9 mouse cellular contexts compared by ENCODE assay signal in genomic region chr10:62987341-62987740, GRCm38 (mm10). TPM values are rescaled to one million over a fixed set of nuclear protein-coding genes. Genes with fewer than 3 reads are reported as not detected.
DNase-seq lines count a peak whose midpoint lies in the region; ATAC-seq and TF ChIP-seq lines count a peak whose summit lies in the region.
"Had no signal": no experiment of that assay in that cellular context is flagged by ENCODE, and none has a peak within 500 bp of the region (broad histone marks: within the 10 kb centered on the region; RNA-seq: fewer than 3 reads in every experiment).

No protein-coding gene starts in this region.

- ATAC-seq in hindbrain, postnatal 0 days: peak; percentile 58
- no peak for ATAC-seq in hindbrain, embryonic 14.5 days (ENCODE audit: low FRiP score)
- 0 out of 2 replicates have a peak, but pooled peaks have one; percentile 19 for ATAC-seq in embryonic facial prominence, embryonic 15.5 days (ENCODE audit: insufficient number of reproducible peaks, low FRiP score, low TSS enrichment, low read depth)
- ATAC-seq in stomach, postnatal 0 days (ENCODE audit: low FRiP score, low TSS enrichment): no peak
- no peak for ATAC-seq in activated CD4-positive, CD25-positive, alpha-beta regulatory T cell, adult 4 months

- WGBS in hindbrain, postnatal 0 days: 18% methylated on average over 3 of the region's 3 CpGs
- WGBS in hindbrain, embryonic 14.5 days: 26% methylated on average over 3 of the region's 3 CpGs
- WGBS in embryonic facial prominence, embryonic 15.5 days: 27% methylated on average over 3 of the region's 3 CpGs
- WGBS in stomach, postnatal 0 days: 26% methylated on average over 3 of the region's 3 CpGs

- H3K9me3 ChIP-seq in hindbrain, postnatal 0 days (ENCODE audit: low read length): no peaks in the 10 kb centered on the region
- no peaks in the 10 kb centered on the region for H3K9me3 ChIP-seq in hindbrain, embryonic 14.5 days (ENCODE audit: control insufficient read depth, low read length)
- H3K9me3 ChIP-seq in embryonic facial prominence, embryonic 15.5 days (replicated peaks): no peaks in the 10 kb centered on the region
- no peaks in the 10 kb centered on the region for H3K9me3 ChIP-seq in stomach, postnatal 0 days (ENCODE audit: control insufficient read depth, low read length)
- H3K9me3 ChIP-seq: heart, embryonic 13.5 days had no signal

- H3K4me1 ChIP-seq in hindbrain, postnatal 0 days (ENCODE audit: insufficient read depth, low read length): no peaks in the 10 kb centered on the region
- H3K4me1 ChIP-seq in hindbrain, embryonic 14.5 days (replicated peaks; ENCODE audit: control insufficient read depth, insufficient read depth, low read length): no peaks in the 10 kb centered on the region
- H3K4me1 ChIP-seq in embryonic facial prominence, embryonic 15.5 days: no peaks in the 10 kb centered on the region
- H3K4me1 ChIP-seq in stomach, postnatal 0 days (replicated peaks; ENCODE audit: control insufficient read depth, insufficient read depth): no peaks in the 10 kb centered on the region

- H3K4me2 ChIP-seq in hindbrain, postnatal 0 days (ENCODE audit: low read depth, low read length): no peak overlapping the region
- no peak overlapping the region for H3K4me2 ChIP-seq in hindbrain, embryonic 14.5 days (replicated peaks)
- H3K4me2 ChIP-seq in embryonic facial prominence, embryonic 15.5 days (replicated peaks): no peak overlapping the region
- no peak overlapping the region for H3K4me2 ChIP-seq in stomach, postnatal 0 days (replicated peaks; ENCODE audit: low read depth)
- H3K4me2 ChIP-seq: heart, embryonic 13.5 days had no signal

- TF ChIP-seq CTCF in hindbrain, postnatal 0 days (IDR thresholded peaks at IDR 0.05; ENCODE audit: low read depth): peak; percentile 77
- TF ChIP-seq CTCF in stomach, postnatal 0 days (IDR thresholded peaks at IDR 0.05; ENCODE audit: low read depth): peak; percentile 70

- H3K36me3 ChIP-seq in hindbrain, postnatal 0 days (ENCODE audit: insufficient read depth, low read length): peaks cover 41% of the 10 kb centered on the region
- H3K36me3 ChIP-seq in hindbrain, embryonic 14.5 days (replicated peaks; ENCODE audit: control insufficient read depth, insufficient read depth): peaks cover 86% of the 10 kb centered on the region
- H3K36me3 ChIP-seq in embryonic facial prominence, embryonic 15.5 days: peaks cover 73% of the 10 kb centered on the region
- peaks cover 21% of the 10 kb centered on the region for H3K36me3 ChIP-seq in stomach, postnatal 0 days (ENCODE audit: control insufficient read depth, insufficient read depth, low read length)

- no peak overlapping the region for H3K4me3 ChIP-seq in hindbrain, postnatal 0 days (ENCODE audit: low read length)
- no peak overlapping the region for H3K4me3 ChIP-seq in hindbrain, embryonic 14.5 days (replicated peaks; ENCODE audit: low read length)
- H3K4me3 ChIP-seq in embryonic facial prominence, embryonic 15.5 days (replicated peaks): no peak overlapping the region
- no peak overlapping the region for H3K4me3 ChIP-seq in stomach, postnatal 0 days (ENCODE audit: low read depth, low read length)
- H3K4me3 ChIP-seq: heart, embryonic 13.5 days; myocyte had no signal

- H3K27me3 ChIP-seq in hindbrain, postnatal 0 days (ENCODE audit: insufficient read depth, low read length): no peaks in the 10 kb centered on the region
- H3K27me3 ChIP-seq in hindbrain, embryonic 14.5 days (ENCODE audit: control insufficient read depth, insufficient read depth, low read length): no peaks in the 10 kb centered on the region
- no peaks in the 10 kb centered on the region for H3K27me3 ChIP-seq in embryonic facial prominence, embryonic 15.5 days
- no peaks in the 10 kb centered on the region for H3K27me3 ChIP-seq in stomach, postnatal 0 days (ENCODE audit: control insufficient read depth, insufficient read depth, low read length)
- H3K27me3 ChIP-seq: heart, embryonic 13.5 days had no signal

- TF ChIP-seq EP300 in stomach, postnatal 0 days (optimal IDR thresholded peaks at IDR 0.05): no peak

- peak; percentile 68 for DNase-seq in hindbrain, postnatal 0 days (ENCODE audit: low spot score)
- no peak for DNase-seq in hindbrain, embryonic 14.5 days (ENCODE audit: low spot score)
- peak; percentile 70 for DNase-seq in A20 (ENCODE audit: low read depth, low spot score)
- peak; percentile 84 for DNase-seq in ES-CJ7 (ENCODE audit: low read depth, low spot score)
- DNase-seq in stomach, postnatal 0 days (ENCODE audit: low spot score): peak; percentile 33

- no peak overlapping the region for H3K27ac ChIP-seq in hindbrain, postnatal 0 days
- no peak overlapping the region for H3K27ac ChIP-seq in hindbrain, embryonic 14.5 days
- no peak overlapping the region for H3K27ac ChIP-seq in embryonic facial prominence, embryonic 15.5 days (replicated peaks)
- H3K27ac ChIP-seq in stomach, postnatal 0 days (replicated peaks): no peak overlapping the region
- H3K27ac ChIP-seq: heart, embryonic 13.5 days had no signal

- no peak overlapping the region for H3K9ac ChIP-seq in hindbrain, postnatal 0 days (replicated peaks; ENCODE audit: low read length)
- no peak overlapping the region for H3K9ac ChIP-seq in hindbrain, embryonic 14.5 days
- H3K9ac ChIP-seq in embryonic facial prominence, embryonic 15.5 days: no peak overlapping the region
- H3K9ac ChIP-seq in stomach, postnatal 0 days (ENCODE audit: low read length): no peak overlapping the region
- H3K9ac ChIP-seq: heart, embryonic 13.5 days had no signal

RNA-seq across cellular contexts. Expression of gene Rufy2, which starts 7.3 kb away (rescaled TPM):
- 25.3 and 25.5 TPM in 2 replicates for total RNA-seq in hindbrain, postnatal 0 days (2014; rRNA removed)
- polyA plus RNA-seq in hindbrain, postnatal 0 days (2015; fragmentation: Nextera tagmentation; extraction: Ambion mirVana): 57.2 and 61.9 TPM in 2 replicates
- polyA plus RNA-seq in hindbrain, embryonic 14.5 days (2014; fragmentation: Nextera tagmentation; extraction: Ambion mirVana): 58.5 and 59.6 TPM in 2 replicates
- 26.8 and 31.0 TPM in 2 replicates for polyA plus RNA-seq in embryonic facial prominence, embryonic 15.5 days (2015; fragmentation: Nextera tagmentation; extraction: Ambion mirVana)
- polyA plus RNA-seq in stomach, postnatal 0 days (2015; fragmentation: Nextera tagmentation; extraction: Ambion mirVana): 10.3 and 12.8 TPM in 2 replicates
- polyA plus RNA-seq in activated CD4-positive, CD25-positive, alpha-beta regulatory T cell, adult 4 months (2017; shearing (Covaris generic)): 10 to 100 TPM; 35.9 to 36.7 TPM

RNA-seq across cellular contexts. Expression of gene Hnrnph3, which starts 36.7 kb away (rescaled TPM):
- total RNA-seq in hindbrain, postnatal 0 days (2014; rRNA removed): 5.4 and 9.4 TPM in 2 replicates
- polyA plus RNA-seq in hindbrain, postnatal 0 days (2015; fragmentation: Nextera tagmentation; extraction: Ambion mirVana): 77.7 and 83.9 TPM in 2 replicates
- polyA plus RNA-seq in hindbrain, embryonic 14.5 days (2014; fragmentation: Nextera tagmentation; extraction: Ambion mirVana): 75.0 and 76.8 TPM in 2 replicates
- polyA plus RNA-seq in embryonic facial prominence, embryonic 15.5 days (2015; fragmentation: Nextera tagmentation; extraction: Ambion mirVana): 96.3 and 100 TPM in 2 replicates
- 24.9 and 26.4 TPM in 2 replicates for polyA plus RNA-seq in stomach, postnatal 0 days (2015; fragmentation: Nextera tagmentation; extraction: Ambion mirVana)
- polyA plus RNA-seq in activated CD4-positive, CD25-positive, alpha-beta regulatory T cell, adult 4 months (2017; shearing (Covaris generic)): 10 to 100 TPM; 66.3 to 75.6 TPM

RNA-seq across cellular contexts. Expression of gene Pbld2, which starts 36.8 kb away (rescaled TPM):
- total RNA-seq in hindbrain, postnatal 0 days (2014; rRNA removed): 0.47 and 1.7 TPM in 2 replicates
- polyA plus RNA-seq in hindbrain, postnatal 0 days (2015; fragmentation: Nextera tagmentation; extraction: Ambion mirVana): 0.60 and 1.4 TPM in 2 replicates
- polyA plus RNA-seq in hindbrain, embryonic 14.5 days (2014; fragmentation: Nextera tagmentation; extraction: Ambion mirVana): 0.46 and 0.59 TPM in 2 replicates
- polyA plus RNA-seq in embryonic facial prominence, embryonic 15.5 days (2015; fragmentation: Nextera tagmentation; extraction: Ambion mirVana): 0.62 and 1.3 TPM in 2 replicates
- polyA plus RNA-seq in stomach, postnatal 0 days (2015; fragmentation: Nextera tagmentation; extraction: Ambion mirVana): 14.6 and 15.0 TPM in 2 replicates
- under 1 TPM in 1 of 2 experiments, not detected in 1; 0.44 TPM for polyA plus RNA-seq in activated CD4-positive, CD25-positive, alpha-beta regulatory T cell, adult 4 months (2017; shearing (Covaris generic))

RNA-seq across cellular contexts. Expression of gene Dna2, which starts 40.5 kb away (rescaled TPM):
- 2.7 and 6.1 TPM in 2 replicates for total RNA-seq in hindbrain, postnatal 0 days (2014; rRNA removed)
- 3.7 and 3.8 TPM in 2 replicates for polyA plus RNA-seq in hindbrain, postnatal 0 days (2015; fragmentation: Nextera tagmentation; extraction: Ambion mirVana)
- polyA plus RNA-seq in hindbrain, embryonic 14.5 days (2014; fragmentation: Nextera tagmentation; extraction: Ambion mirVana): 3.1 and 4.6 TPM in 2 replicates
- polyA plus RNA-seq in embryonic facial prominence, embryonic 15.5 days (2015; fragmentation: Nextera tagmentation; extraction: Ambion mirVana): 13.8 and 14.1 TPM in 2 replicates
- 3.3 and 3.6 TPM in 2 replicates for polyA plus RNA-seq in stomach, postnatal 0 days (2015; fragmentation: Nextera tagmentation; extraction: Ambion mirVana)
- 1 to 10 TPM; 4.6 to 5.2 TPM for polyA plus RNA-seq in activated CD4-positive, CD25-positive, alpha-beta regulatory T cell, adult 4 months (2017; shearing (Covaris generic))

Comparison
In these comparisons a context has a peak if more than half of its experiments do, and no peak if none do; other contexts are left out.
1. ATAC-seq: peak in hindbrain, postnatal 0 days (single experiment) and embryonic facial prominence, embryonic 15.5 days (single experiment); none in hindbrain, embryonic 14.5 days (single experiment), stomach, postnatal 0 days (single experiment) and activated CD4-positive, CD25-positive, alpha-beta regulatory T cell, adult 4 months (single experiment).